Mouse (Mus musculus): ENCODE results near the gene Wnt5b. TPM values are rescaled to one million over a fixed set of nuclear protein-coding genes. Genes with fewer than 3 reads are reported as not detected.

Gene Wnt5b
- total RNA-seq (2021): 1 to 10 TPM; 1.4 to 2.7 TPM
- long read RNA-seq, experiment 1, partial matches to known transcripts: 1 of 11 reads
- long read RNA-seq, experiment 1, other reads (novel, unspliced or antisense): 7 of 11 reads
- long read RNA-seq, experiment 2, partial matches to known transcripts: 0 of 8 reads
- long read RNA-seq, experiment 2, other reads (novel, unspliced or antisense): 2 of 8 reads

DNA sequence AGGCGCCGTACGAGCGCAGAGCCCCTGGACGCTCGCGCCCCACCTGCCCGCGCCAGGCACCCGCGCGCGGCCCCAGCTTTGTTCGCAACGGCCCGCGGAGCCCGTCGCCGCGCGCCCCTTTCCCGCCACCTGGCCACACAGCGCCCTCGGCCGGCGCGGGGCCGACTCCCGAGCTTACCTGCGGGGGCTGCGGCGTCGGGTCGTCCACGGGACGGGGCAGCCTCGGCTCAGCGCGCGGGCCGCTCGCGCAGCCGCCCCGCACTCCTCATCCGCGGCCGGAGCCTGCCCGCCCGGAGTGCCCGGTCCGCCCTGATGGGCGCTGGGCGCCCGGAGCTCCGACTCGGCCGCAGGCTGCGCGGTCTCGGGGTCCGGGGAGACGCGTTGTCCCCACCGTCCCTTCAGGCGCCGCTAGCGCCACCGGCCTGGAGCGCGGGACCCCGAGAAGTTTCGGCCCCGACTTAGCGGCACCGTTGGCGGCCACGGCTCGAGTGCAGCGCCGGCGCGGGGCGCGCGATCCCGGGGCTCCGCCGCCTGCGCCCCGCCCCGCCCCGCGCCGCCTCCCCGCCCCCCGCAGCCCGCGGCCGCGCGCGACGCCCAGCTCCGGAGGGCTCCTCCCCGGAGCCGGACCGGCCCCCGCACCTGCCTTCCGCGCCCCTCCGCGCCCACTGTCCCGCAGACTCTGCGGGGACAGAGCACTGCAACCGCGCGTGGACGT, at the start of gene Wnt5b:
Wnt5b (minus strand) TSS at position 545 of the 715 bp plus-strand sequence.
- peak; percentile 22 to 44 for DNase-seq

DNA sequence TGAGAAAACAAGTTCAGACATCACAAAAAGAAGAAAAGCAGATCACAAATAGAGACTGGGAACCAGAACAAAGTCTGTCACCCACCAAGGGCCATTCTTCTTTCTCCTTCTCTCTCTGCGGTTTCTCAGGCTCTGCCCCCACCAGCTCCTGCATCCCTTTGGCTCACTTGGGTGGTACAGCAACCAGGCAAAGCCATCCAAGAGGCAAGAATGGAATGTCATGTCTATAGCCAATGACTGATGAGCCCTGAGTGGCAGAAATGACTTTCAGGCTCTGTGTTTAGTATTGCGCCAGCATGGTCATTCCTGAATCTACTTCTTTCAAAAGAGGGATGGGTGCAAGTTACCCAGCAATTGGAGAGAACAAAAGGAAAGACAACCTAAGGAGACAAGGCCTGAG, 46.7 kb upstream of the Wnt5b start:
- no peak for DNase-seq

DNA sequence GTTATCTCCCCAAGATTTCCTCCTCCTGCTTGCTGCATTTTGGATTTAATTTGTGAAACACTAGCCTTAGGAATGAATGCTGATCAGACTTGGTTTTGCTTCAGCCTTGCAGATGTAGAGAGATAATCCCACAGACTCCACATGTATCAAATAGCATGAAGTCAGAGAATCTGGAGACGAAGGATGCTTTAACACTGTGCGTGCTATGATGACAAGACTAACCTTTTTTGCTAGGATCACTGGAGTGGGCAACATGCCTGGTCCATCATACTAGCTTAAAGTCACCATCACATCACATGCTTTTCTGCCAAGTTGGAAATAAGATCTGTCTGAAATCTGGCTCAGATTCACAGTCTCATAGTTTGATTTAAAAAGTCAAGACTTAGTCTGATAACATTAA, 43.8 kb upstream of the Wnt5b start:
- no peak for DNase-seq

DNA sequence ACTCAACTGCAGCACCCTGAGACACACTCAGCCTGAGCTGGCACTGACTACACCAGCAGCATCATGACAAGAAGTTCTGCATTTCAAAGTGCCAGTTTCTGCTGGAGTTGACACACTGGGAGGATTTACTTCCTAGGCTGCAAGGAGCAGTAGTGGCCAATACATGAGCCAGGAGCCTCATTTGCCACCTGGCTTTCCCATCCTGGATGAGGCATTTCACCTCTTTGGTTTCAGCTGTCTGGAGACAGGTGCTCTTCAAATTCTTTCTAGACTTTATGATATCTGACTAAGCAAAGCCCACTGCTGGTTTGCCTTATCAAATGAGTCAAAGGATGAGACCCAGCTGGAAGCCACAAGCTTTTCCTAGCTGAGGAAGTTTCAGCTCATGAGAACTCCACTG, 43.3 kb upstream of the Wnt5b start:
- no peak for DNase-seq

DNA sequence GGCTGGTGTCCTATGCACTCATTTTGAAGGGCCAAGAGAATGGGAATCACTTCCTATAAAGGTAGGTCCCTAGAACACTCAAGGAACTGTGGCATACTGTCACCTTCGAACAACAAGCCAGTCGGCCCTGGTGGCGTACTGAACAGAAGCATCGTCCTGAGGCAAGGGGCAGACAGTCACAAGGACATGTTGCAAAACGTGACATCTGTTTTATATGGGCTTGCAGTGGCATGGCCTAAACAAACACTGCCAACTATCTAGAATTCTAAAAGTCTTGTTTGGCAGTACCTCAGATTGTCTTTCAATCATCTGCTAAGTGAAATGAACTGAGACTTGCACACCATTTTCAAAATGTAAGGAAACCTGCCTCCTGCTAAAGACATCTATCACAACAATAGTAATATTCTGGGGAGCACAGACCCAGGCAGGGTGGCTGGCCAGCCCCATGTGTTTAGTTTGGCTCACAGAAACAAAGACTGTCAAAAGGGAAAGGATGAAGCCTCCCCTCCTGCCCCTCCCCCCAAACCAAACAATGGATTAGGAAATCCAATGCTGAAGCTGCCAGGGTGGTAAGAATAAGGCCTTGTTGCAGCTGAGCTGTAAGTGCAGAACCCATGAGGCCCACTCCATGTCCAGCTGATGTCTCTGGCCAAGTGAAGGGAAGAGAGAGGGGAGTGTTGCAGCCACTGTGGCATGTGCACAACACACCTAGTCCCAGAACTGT, 41.7 kb upstream of the Wnt5b start:
- peak; percentile 19 to 21 for DNase-seq

DNA sequence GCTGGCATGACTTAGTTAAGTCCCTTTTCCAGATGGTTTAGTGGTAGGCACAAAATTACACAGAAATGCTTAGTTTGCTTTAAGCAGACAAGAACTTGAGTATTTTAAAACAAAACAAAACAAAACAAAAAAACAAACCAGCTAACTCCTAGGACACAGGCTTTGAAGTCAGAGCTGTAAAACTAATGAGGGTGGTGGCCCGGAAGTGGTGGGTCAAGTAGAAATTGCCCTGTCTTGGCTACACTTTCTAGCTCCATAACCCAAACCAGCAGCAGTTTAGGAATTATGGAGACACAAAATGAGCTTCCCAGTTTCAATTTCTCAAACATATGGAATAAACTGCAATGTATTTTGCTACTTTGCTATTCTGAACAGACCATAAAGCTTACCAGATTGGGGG, 39.9 kb upstream of the Wnt5b start:
- no peak for DNase-seq

DNA sequence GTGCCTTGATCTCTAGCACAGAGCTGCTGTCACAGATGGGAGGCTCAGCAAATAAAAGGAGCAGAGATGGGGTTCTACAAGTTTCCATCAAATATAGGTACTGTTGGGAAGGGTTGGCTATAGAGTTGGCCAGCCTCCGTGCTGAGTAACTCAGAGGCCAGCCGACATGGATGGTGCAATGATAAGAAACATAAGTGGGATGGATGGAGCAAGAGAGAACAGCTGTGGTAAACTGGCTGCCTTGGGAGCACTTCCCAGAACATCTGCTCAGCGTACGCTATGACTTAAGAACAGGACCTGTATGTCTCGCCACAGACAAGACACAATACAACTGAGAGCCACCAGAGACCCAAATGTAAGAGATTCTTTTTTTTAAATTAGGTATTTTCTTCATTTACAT, 39.0 kb upstream of the Wnt5b start:
- DNase-seq: no peak

DNA sequence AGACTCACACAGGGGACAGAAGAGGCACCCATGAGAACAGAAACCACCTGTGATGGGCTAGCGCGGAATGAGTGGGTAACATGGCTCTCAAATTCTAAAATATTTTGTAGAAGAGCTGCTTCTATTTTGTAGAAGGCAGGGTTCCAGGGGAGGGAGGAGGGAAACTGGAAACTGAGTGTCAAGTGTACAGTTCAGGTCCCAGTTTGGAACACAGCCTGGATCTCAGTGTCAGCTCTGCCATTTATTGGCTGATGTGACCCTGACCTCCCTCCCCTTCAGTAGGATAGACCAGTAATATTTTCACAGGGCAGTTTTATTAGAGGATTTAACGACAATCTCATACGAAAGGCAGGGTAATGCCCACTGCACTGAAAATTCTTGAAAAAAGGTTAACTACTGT, 32.6 kb upstream of the Wnt5b start:
- no peak for DNase-seq

DNA sequence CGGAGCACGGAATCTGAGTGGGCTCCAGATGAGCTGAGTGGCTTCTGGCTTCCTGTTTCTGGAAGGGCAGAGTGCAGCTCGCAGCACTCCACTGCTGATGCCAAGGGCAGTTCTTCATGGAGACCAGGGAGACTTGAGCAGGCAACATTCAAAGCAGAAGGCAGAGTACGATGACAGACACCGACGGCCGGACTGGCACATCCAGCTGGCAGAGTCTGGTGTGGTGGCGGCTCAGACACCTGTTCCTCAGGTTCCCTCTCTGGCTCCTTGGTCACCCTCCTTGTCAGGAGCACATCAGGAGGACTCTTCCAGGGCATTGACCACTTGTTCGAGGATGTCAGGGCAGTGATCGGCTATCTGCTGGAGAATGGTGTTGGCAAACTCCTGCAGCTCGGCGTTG, 31.2 kb upstream of the Wnt5b start:
- no peak for DNase-seq

DNA sequence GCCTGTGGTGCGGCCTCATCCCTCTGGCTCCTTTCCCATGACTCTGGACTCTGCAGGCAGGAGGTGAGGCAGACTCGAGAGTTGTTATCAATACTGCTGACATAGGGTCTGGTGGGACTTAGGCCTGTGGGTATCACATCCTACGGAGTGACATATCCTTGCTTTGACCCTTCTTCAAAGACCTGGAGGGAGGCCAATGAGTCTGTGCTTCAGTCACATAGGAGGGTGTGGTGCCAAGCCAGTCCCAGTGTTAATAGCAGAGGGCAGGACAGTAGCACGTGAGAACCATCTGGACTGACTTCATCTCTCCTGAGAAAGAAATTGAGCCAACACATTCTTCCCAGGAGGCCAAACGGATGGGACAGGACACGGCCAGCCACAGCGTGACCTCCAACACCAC, 28.1 kb upstream of the Wnt5b start:
- DNase-seq: no peak

DNA sequence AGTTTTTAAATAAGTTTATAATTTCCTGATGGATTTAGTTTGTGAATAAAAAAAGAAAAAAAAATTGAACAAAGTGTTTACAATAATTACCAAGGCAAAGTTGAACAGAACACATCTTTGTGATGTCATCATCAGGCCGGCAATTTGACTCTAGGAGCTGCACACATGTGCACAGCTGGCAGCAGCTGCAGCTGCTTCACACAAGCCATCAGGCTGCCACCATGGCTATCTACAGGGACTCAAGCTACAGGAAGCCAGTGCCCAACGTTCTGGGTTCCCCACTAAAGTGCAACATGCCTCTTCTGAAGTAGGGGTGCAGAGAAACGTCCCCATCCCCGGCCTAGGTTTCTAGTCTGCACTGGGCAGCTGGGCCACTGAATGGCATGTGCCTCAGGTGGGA, 26.6 kb upstream of the Wnt5b start:
- no peak for DNase-seq

DNA sequence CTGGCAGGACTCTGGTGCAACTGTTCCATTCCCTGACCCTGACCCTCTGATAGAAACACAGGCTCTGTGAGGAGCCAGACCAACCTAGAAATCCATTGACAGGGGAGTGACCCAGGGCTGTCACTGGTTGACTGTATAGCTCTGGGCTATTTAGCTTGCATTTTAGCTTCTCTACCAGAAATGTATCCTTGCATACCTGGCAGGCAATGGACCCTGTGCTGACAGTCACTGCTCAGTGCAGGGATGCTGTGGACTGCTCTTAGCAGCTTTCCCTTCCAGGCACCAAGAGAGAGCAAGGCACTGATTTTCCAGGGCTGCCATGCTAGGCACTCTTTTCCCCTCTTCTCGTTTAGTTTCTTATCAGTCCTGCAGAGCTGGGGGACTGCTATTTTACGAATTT, 24.2 kb upstream of the Wnt5b start:
- DNase-seq: no peak

DNA sequence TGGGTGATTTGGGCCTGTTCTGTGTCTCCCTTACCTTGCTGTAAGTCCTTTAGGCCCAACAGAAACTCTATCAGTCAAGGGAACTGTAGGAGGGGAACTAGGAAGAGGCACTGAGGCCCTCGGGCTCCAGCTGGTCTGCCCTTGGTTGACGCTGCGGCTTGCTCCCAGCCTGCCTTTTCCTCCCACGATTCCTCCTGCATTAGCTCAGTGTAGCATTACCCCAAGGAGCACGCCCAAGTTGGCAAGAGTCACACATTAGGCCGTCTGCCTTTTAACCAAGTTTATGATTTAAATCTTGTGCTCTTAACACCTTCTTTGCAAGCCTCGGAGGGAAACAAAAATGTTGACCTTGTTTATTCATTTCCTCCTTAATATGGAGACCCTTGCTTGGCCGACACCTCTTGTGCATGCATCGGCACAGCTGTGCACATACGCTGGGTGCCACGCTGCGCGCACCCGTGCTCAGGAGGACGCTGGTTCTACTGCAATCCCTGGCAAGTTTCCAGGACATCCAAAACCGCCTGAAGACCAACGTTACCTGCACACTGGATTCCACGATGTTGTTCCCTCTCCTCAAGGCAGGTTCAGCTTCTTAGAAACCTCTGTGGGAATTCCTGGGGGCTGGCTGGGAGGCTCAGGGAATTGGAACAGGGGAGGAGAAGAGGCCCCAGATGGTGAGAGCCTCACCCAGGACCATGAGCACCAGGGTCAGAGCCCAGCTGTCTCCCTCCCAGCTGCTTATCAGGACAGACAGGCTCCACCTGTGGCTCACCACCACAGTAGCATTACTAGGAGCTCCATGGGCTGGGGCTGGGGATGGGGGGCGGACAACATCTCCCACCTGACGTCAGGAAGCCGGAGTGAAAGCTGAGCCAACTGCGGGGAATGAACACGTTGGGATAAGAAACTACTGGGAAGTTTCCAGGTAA, 21.6 kb upstream of the Wnt5b start:
- DNase-seq: no peak

DNA sequence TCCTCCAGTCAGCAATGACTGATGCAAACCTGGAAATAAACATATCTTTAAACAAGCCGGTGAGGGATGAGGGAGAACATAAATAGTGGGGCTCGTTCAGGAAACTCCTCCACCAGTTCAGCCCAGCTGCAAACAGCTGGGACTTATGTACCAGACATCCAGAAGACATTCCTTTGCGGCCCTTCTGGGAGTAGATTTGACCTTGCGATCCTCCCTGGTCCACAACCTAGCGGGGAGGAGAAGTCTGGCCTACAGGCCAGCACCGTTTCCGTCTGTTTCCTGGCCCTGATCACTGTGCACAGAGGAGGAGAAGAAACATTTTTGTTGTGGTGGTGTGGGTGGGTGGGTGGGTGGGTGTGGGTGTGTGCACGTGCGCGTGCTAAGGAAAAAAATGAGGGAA, 18.4 kb upstream of the Wnt5b start:
- no peak for DNase-seq

DNA sequence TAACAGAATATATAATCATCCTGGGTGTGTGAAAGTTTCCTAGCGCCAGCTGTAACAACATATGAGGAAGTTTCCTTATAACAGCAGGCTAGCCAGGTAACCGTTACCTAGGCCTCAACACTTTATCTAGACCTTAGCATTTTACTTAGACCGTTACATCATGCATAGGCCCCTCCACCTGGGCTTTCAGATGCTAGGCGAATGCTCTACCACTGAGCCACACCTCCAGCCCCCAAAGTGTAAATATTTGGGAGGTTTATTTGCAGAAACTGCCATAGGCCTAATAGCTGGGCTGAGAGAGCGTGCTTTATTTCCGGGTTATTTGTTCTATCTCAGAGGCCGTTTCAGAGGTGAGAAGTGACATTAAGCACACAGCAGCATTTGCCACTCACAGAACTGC, 14.7 kb upstream of the Wnt5b start:
- DNase-seq: no peak

DNA sequence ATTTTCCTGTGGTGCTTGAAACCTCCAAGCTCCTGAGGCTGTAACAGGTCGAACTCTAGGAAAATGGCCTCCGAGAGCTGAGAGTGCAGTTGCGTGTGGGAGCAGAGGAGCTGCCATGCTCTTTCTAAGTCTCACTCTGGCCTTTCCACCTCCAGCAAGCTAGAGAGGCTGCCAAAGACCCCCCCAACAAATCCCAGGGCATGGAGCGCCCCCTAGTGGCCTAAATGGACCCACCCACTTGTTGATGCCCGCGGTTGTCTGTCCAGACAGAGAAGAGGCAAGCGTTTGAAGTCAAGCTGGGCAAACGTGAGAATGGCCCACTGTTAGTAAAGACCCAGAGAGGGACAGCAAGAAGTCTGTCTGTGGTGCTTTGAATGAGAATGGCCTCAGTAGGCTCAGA, 10.3 kb upstream of the Wnt5b start:
- DNase-seq: no peak

DNA sequence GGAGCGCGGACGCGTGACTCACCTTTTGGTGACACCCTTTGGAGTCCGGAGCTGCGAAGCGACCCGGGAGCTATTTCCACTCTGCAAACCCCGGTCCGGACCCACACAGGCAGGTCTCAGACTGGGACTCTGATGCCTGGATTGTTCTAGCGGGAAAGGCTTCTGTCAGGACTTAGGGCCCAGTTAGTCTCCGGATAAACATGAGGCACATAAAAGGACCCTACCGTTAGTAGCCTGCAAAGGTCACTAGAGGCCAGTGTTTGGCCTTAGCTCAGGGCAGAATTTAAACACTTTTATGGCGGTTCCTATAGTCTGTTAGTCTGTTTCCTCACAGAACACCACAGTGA, 344 bp upstream of the Wnt5b start:
- DNase-seq: no peak

DNA sequence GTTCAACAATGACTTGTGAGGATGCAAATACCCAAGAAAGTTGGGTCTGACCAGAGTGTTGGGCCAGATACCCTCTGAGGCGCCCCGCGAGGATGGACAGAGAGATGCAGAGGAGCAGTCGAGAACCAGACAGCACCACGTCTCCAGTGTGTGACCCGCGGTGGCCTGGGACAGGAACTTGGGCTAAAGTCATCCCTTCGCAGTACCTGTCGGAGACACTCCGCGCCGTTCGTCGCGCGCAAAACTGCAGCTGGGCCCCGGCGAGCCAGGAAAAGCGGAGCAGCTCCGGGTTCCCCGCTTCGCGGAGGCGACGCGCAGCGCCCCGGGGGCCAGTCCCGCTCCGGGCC, 718 bp downstream of the Wnt5b start:
- peak in 1 of 2 experiments; percentile 13 for DNase-seq

DNA sequence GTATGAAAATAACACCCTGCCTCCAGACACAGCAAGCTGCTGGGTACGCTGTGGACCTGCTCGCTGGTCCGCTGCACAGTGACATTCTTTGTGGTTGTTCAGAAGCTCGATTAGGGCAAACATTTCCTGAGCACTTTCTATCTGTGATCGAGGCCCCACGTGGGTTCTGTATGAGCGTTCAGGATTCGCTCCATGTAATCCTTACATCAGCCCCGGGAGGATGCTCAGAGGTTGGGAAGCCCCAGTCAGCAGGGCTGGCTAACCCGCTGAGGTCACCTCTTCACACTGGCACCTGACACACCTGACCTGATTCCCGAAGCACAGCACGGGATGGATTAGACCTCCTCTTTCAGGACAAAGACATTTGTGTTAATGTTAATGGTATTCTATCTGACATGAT, 8.3 kb downstream of the Wnt5b start:
- DNase-seq: no peak

DNA sequence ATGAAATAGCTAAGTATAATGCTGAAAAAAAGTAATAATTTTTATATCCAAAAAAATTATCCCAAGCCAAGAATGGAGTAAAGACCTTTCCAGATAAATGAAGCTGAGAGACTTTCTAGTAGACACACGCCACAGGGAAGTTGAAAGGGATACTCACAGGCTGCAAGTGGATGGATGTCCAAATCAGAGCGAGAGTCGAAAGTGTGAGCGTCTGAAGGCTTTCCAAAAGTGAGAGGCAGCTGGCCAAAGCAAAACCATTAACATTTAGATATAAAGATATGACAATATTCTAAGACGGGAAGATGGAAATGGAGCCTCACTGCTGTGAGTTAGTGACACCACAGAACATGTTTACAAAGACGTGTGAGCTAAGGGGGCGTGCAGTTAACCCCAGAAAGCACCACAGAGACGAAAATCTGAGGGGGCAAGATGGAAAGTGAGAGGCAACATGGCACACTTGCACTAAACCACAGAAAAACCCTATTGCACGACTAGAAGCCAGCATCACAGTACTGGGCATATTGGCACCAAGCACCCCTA, 10.9 kb downstream of the Wnt5b start:
- DNase-seq: no peak

DNA sequence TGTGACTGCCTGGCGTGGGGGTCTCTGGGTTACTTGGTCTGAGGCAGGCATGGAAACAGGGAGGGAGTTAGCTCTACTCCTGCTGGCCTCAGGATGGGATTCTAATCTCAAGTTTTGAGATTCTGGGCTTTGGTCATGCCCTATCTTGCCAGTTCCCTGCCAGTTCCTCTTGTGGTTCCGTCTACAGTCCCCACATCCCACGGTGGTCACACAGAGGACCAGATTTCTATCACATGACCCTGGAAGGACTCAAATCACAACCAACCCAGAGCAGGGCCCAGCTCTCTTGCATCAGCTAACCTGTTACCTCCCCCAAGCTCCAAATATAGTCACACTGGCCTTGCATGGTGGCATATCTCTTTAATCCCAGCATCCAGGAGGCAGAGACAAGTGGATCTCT, 14.5 kb downstream of the Wnt5b start:
- DNase-seq: no peak

DNA sequence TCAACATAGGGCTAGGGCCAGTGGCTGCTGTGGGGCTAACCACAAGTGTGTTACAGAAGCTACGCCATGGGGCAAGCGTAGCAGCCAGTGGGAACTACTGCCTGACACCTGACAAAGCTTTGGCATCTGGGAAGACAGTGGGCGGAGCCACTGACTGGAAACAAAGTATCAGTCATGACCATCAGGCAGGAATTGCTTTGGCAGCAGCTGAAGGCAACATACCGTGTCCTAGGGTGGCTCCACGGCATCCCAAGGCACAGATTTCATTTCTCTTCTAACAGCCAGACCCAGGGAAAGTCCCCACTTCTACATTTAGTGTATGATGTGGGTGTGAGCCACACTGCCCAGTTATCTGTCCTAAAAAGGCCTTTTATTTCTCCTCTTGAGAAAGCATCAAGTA, 17.6 kb downstream of the Wnt5b start:
- DNase-seq: no peak

All from adrenal gland, postnatal 36 days (tissue).